8 mouse cellular contexts compared by ENCODE assay signal in the genomic region with DNA sequence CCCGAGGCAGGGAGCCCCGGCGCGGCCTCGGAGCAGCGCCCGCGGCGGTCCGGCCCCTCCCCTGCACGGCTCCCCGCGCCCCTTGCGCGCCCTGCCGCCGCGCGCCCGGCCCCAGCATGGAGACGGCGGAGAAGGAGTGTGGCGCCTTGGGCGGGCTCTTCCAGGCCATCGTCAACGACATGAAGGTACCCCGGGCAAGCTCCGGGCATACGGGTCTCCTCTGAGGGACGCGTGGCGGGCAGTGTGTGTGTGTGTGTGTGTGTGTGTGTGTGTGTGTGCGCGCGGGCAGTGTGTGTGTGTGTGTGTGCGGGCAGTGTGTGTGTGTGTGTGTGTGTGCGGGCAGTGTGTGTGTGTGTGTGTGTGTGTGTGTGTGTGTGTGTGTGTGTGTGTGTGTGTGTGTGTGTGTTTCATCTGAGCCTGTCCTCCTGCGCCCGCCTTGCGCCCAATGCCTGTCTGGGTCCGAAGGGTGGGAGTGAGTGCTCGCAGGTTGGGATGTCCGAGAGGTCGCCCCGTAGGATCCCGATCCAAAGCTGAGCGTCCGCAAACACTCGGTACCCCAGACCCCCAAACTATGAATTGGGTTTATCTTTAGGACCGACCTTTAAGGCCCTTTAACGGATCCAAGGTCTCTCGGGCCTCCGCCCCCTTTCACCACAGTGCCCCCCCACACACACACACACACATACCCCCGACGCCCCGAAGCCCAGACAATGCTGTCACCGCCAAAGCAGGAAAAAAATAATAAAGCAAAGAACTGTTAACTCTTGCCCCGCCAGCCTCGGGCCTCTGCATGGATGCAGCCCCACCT. TPM values are rescaled to one million over a fixed set of nuclear protein-coding genes. Genes with fewer than 3 reads are reported as not detected.
DNase-seq lines count a peak whose midpoint lies in the region; ATAC-seq and TF ChIP-seq lines count a peak whose summit lies in the region.

No protein-coding gene starts in this region.

- no peaks in the 10 kb centered on the region for H3K27me3 ChIP-seq in testis, adult 2 months (ENCODE audit: control insufficient read depth, insufficient read depth, low read length)
- no peaks in the 10 kb centered on the region for H3K27me3 ChIP-seq in heart, embryonic 14.5 days (ENCODE audit: control insufficient read depth, insufficient read depth, low read length)
- H3K27me3 ChIP-seq in limb, embryonic 11.5 days (ENCODE audit: control insufficient read depth, insufficient read depth, low read length) = no peaks in the 10 kb centered on the region

- peak; percentile 58 for ATAC-seq in heart, embryonic 14.5 days (ENCODE audit: insufficient number of reproducible peaks, insufficient read depth, low FRiP score, low read depth)
- peak; percentile 46 for ATAC-seq in limb, embryonic 11.5 days (ENCODE audit: insufficient number of reproducible peaks, low FRiP score, low TSS enrichment, low read depth)

- H3K27ac ChIP-seq in testis, adult 2 months (ENCODE audit: control insufficient read depth, insufficient read depth, low read depth, low read length) = peak overlapping the region; percentile 52; the same call in 1 of the 2 replicates
- peak overlapping the region; percentile 49 to 94 for H3K27ac ChIP-seq in heart, embryonic 14.5 days (replicated peaks in 1 of 2; ENCODE audit: control insufficient read depth in 1 of 2, insufficient read depth in 1 of 2, low read depth in 2 of 2, low read length in 2 of 2)
- H3K27ac ChIP-seq in limb, embryonic 11.5 days (replicated peaks; ENCODE audit: low read depth, low read length) = peak overlapping the region; percentile 95

- no peak for TF ChIP-seq POLR2A in testis, adult 2 months (IDR thresholded peaks at IDR 0.05; ENCODE audit: control insufficient read depth, low read depth, low read length)

- peak overlapping the region; percentile 81 for H3K4me3 ChIP-seq in testis, adult 2 months (ENCODE audit: control insufficient read depth, low read depth, low read length)
- H3K4me3 ChIP-seq in heart, embryonic 14.5 days (ENCODE audit: control insufficient read depth in 1 of 2, insufficient read depth in 1 of 2, low read depth in 1 of 2, low read length in 2 of 2) = peak overlapping the region; percentile 70 to 85
- H3K4me3 ChIP-seq in limb, embryonic 11.5 days (ENCODE audit: low read depth, low read length) = peak overlapping the region; percentile 70

- intact Hi-C loops in left cerebral cortex, postnatal 25 days (cut with DNase I) = no loop called here

- H3K36me3 ChIP-seq in testis, adult 2 months (ENCODE audit: control insufficient read depth, insufficient read depth, low read length) = no peaks in the 10 kb centered on the region
- H3K36me3 ChIP-seq in heart, embryonic 14.5 days (ENCODE audit: control insufficient read depth, insufficient read depth, low read length) = peaks cover 14% of the 10 kb centered on the region
- H3K36me3 ChIP-seq in limb, embryonic 11.5 days (ENCODE audit: control insufficient read depth, insufficient read depth, low read length) = no peaks in the 10 kb centered on the region; the same call in 1 of the 2 replicates

- H3K4me2 ChIP-seq in heart, embryonic 14.5 days (ENCODE audit: low read length) = peak overlapping the region; percentile 81
- H3K4me2 ChIP-seq in limb, embryonic 11.5 days (ENCODE audit: low read depth, severe bottlenecking) = peak overlapping the region; percentile 88

- H3K9me3 ChIP-seq in heart, embryonic 14.5 days (ENCODE audit: control insufficient read depth, low read length) = no peaks in the 10 kb centered on the region
- H3K9me3 ChIP-seq in limb, embryonic 11.5 days (ENCODE audit: control insufficient read depth, low read length) = no peaks in the 10 kb centered on the region

- peak overlapping the region; percentile 96 for H3K9ac ChIP-seq in heart, embryonic 14.5 days (ENCODE audit: low read length)
- H3K9ac ChIP-seq in limb, embryonic 11.5 days (ENCODE audit: low read length) = peak overlapping the region; percentile 87

- peaks cover 14% of the 10 kb centered on the region for H3K4me1 ChIP-seq in testis, adult 2 months (ENCODE audit: control insufficient read depth, insufficient read depth, low read length)
- H3K4me1 ChIP-seq in heart, embryonic 14.5 days (ENCODE audit: control insufficient read depth in 2 of 2, insufficient read depth in 2 of 2, low read length in 2 of 2) = peaks cover 38 to 69% of the 10 kb centered on the region in 2 experiments
- H3K4me1 ChIP-seq in limb, embryonic 11.5 days (ENCODE audit: control insufficient read depth, insufficient read depth, low read length) = peaks cover 61% of the 10 kb centered on the region

- TF ChIP-seq CTCF in testis, adult 2 months (IDR thresholded peaks at IDR 0.05; ENCODE audit: control insufficient read depth, insufficient read depth, insufficient replicate concordance, low read depth, low read length) = no peak

- DNase-seq in testis, postnatal 14 days (ENCODE audit: low spot score) = no peak
- peak; percentile 75 for DNase-seq in cerebellum, postnatal 14 days
- peak; percentile 53 for DNase-seq in limb, embryonic 11.5 days (ENCODE audit: low spot score)
- peak; percentile 13 for DNase-seq in naive thymus-derived CD4-positive, alpha-beta T cell, adult 2 months (ENCODE audit: low read depth)
- no peak for DNase-seq in left cerebral cortex, postnatal 25 days (ENCODE audit: low spot score in 2 of 2)
- no peak for DNase-seq in right cerebral cortex, adult 18-20 months

- WGBS in heart, embryonic 14.5 days = under 1% methylated on average over 48 of the region's 59 CpGs
- under 1% methylated on average over 39 of the region's 59 CpGs for WGBS in limb, embryonic 11.5 days

RNA-seq across cellular contexts. Expression of gene Mtss1l, which starts 0.5 kb away (rescaled TPM):
- 9.0 TPM in 2 replicates for polyA plus RNA-seq in testis, adult 2 months (2012; rRNA removed)
- polyA plus RNA-seq in heart, embryonic 14.5 days (2014; fragmentation: Nextera tagmentation; extraction: Ambion mirVana) = 17.2 and 17.6 TPM in 2 replicates
- polyA plus RNA-seq in limb, embryonic 11.5 days (2014; fragmentation: Nextera tagmentation; extraction: Ambion mirVana) = 15.7 and 20.9 TPM in 2 replicates
- total RNA-seq in left cerebral cortex, postnatal 25 days (2021) = 100 to 1,000 TPM; 195 to 204 TPM

Comparison
In these comparisons a context has a peak if more than half of its experiments do, and no peak if none do; other contexts are left out.
1. DNase-seq: peak in cerebellum, postnatal 14 days (2 of 2), limb, embryonic 11.5 days (single experiment) and naive thymus-derived CD4-positive, alpha-beta T cell, adult 2 months (single experiment); none in testis, postnatal 14 days (single experiment), left cerebral cortex, postnatal 25 days (0 of 2) and right cerebral cortex, adult 18-20 months (single experiment).
2. Peak in every context shown above with its lines, with median percentiles within 50 percentile points of each other: H3K27ac ChIP-seq and H3K4me3 ChIP-seq.